Mouse (Mus musculus): Measurements from ENCODE around the gene Kif16b.

The Kif16b gene

GRCm38 (mm10) chr2:142900862-142901805 lies at the start of gene Kif16b:
Kif16b (minus strand) TSS chr2:142901531.
- DNase-seq (ENCODE audit: inconsistent age in 2 of 2, low spot score in 1 of 2) = peak; percentile 97 to 98

DNA sequence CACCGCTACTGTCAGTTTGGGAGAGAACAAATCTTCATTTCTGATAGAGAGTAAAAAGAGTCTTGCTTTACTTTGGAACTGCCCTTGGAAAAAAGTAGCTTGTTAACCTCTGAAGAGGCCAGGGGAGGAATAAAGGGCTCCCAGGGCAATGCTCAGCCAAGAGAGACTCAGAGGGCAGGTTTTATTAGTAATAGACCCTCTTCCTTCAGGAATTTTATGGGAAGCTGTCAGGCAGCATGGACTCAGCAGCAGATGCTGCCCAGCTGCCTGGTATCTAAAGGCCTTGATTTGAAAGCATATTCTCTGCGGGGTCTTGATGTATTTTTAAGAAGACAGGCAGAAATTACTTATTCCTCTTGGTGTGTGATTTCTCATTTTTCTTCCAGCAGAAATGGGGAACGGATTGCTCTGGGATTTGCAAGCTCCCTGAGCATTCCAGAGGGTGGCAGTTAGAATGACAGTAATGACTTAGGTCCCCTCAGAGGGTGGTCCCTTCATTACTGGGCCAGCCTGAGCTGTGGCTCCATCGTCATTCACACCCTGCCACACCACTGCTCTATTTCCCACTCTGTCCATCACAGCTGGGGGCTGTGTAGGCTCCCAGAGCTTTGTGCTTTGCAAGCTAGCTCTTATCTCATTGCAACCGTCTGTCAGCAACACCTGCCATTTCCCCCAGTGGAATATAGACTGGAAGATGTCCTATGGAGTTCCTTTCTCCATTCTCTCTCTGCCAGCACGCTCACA lies 39.7 kb upstream of the Kif16b start:
- DNase-seq (ENCODE audit: inconsistent age in 2 of 2, low spot score in 1 of 2) = no peak

- no peak for DNase-seq (ENCODE audit: inconsistent age in 2 of 2, low spot score in 1 of 2)
Measured at GRCm38 (mm10) chr2:142930445-142930844, 29.1 kb upstream of the Kif16b start.

- no peak for DNase-seq (ENCODE audit: inconsistent age in 2 of 2, low spot score in 1 of 2)
Measured at GRCm38 (mm10) chr2:142929226-142930112, 28.1 kb upstream of the Kif16b start.

DNA sequence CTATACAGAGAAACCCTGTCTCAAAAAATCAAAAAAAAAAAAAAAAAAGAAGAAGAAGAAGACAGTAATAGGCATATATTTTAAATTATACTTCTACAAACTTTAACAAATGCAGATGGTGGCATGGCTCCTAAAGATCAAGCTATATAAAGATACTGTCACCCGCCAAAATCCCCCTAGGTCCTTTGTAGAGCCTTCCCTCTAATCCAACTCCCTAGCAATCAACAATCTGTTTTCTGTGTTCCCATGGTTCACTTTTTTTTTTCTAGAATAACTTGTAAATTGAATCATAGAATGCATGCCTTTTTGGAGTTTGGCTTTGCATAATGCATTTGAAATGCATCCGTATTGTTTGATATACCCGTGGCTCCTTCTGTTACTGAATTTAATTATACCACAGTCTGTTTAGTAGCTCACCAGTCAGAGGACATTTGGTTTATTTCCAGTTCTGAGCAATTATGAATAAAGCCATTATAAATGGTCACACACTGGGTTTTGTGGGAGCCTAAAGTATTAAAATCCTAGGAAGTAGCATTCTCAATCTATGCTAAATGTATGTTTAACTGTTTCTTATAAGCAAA lies 9.6 kb upstream of the Kif16b start:
- DNase-seq (ENCODE audit: inconsistent age in 2 of 2, low spot score in 1 of 2) = no peak

DNA sequence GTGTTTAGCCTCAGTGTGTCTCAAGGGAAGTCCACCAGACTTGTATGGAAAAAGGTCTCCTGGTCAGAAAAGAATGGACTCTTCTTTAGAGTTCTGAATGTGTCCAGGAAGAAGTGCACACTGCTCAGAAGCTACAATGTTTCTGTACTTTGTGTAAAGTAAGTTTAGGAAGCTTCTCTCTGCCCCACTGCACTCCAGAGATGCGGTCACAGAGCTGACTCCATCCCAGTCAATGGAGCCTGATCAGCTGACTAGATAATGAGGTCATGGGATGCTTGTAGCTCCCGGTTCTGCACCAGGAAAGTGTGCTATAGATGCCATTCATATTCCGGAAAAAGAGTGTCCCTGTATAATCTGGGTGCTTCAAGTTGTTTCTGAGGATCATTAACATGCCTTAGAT lies 7.9 kb upstream of the Kif16b start:
- no peak for DNase-seq (ENCODE audit: inconsistent age in 2 of 2, low spot score in 1 of 2)

- DNase-seq (ENCODE audit: inconsistent age in 2 of 2, low spot score in 1 of 2) = peak in 1 of 2 experiments; percentile 18
Measured at GRCm38 (mm10) chr2:142907056-142907455, 5.7 kb upstream of the Kif16b start.

GRCm38 (mm10) chr2:142902905-142903895 lies 1.9 kb upstream of the Kif16b start:
- peak; percentile 97 to 99 for DNase-seq (ENCODE audit: inconsistent age in 2 of 2, low spot score in 1 of 2)

DNA sequence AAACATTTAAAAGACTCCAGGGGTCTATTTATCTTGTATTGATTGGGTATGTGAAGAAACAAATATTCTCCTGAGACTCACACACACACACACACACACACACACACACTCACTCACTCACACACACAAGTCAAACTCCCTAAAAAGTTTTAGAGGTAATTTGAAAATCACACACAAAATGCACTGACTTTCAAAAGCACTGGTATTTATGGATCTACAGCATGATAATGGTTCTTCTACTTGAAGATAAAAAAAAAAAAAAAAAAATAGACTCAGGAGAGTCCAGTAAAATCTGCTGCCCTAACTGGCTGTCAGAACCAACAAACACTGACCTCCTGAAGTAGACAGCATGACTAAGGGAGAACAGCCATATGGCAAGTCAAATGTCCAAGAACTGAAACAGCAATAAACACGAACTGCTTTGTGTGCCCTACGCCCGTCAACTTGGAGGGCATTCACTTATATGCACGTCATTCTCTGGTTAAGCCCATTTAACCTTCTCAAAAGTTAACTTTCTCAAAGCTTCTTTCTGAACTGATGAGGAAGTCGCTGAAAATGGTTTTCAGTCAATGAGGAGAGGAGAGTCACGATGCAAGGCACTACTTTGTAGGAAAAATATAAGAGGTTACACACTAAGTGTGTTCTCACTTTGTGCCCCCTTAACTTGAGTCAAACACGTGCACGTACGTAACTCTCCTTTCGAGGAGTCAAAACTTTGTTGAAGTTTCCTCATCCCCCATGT lies 1.0 kb downstream of the Kif16b start:
- no peak for DNase-seq (ENCODE audit: inconsistent age in 2 of 2, low spot score in 1 of 2)

DNA sequence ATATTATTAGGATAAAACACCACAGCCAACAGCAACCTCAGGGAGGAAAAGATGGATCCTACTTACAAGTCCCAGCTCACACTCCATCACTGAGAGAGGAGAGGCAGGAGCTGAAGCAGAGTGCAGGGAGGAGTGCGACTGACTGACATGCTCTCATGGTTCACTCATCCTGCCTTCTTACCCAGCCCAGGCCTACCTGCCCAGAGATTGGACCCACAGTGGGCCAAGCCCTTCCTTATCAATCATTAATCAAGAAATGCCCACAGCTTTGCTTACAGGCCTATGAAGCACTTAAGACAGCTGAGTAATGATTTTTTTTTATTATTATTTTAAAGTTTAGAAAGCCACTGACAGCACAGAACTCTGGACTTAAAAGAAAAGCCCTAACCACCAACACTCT lies 7.6 kb downstream of the Kif16b start:
- no peak for DNase-seq (ENCODE audit: inconsistent age in 2 of 2, low spot score in 1 of 2)

DNA sequence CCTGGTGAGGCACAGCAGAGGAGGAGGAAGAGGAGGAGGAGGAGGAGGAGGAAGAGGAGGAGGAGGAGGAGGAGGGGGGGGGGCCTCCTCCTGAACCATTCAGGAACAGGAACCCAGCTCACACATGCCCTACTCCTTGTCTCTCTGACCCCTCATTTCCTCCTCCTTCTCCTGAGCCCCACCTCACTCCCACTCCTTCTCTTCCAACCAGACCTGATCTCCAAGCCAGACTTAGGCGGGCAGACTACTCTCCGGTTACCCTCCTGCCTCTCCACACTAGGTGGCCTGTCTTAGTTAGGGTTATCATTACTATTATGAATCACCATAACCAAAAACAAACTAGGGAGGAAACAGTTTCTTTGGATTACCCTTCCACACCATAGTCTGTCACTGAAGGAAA lies 10.0 kb downstream of the Kif16b start:
- no peak for DNase-seq (ENCODE audit: inconsistent age in 2 of 2, low spot score in 1 of 2)

DNA sequence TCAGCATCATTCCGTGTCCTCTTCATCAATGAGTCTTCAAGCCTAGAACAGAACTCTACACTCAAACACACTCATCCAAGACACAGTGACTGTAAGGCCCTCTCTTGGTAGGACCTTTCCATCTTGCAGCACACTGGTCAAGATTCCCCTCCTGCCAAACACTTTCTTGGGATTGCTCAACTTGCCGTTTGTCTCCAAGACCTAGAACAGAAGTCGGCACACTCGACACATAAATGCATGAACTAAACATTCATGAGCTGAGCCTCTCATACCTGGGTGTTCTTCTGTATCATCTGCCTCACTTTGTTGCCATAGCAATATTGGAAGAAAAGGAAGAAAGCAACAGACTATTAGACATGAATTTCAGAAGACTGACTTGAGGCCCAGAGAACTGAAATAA lies 16.9 kb downstream of the Kif16b start:
- no peak for DNase-seq (ENCODE audit: inconsistent age in 2 of 2, low spot score in 1 of 2)

DNA sequence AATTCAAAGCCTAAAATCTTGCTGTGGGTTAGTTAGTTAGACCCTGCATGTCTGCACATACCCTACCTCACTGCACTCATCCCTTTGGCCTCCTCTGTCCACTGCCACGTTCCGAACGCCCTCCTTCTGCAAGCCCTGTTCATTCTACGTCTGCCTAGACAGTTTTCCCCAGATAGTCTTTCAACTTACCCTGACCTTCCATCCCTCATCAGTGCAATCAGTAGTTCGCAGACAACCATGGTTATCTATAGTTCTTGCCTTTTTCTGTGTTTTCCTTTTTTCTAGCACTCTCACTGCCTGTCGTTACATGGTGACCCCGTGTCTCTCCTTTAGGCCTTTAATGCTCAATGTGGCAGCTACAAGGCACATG lies 17.7 kb downstream of the Kif16b start:
- no peak for DNase-seq (ENCODE audit: inconsistent age in 2 of 2, low spot score in 1 of 2)

GRCm38 (mm10) chr2:142882871-142883624 lies 18.3 kb downstream of the Kif16b start:
- DNase-seq (ENCODE audit: inconsistent age in 2 of 2, low spot score in 1 of 2) = no peak

DNA sequence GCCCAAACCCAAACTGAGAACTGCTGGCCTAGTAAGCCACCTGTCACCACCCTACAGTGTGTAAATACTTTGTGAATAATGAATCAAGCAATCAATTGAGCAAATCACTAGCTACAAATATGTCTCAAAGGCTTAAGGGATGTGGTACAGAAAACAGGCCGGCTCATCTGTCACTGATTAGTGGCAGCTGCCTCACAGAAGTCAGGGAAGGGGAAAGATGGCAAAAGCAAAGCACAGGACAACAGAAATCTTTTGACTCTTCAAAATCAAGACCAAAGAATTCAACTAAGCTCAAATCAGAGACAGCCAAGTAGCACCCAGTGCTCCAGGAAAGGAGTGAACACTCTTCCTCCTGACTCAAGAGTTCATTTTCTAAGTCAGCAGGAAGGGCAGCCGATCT lies 18.9 kb downstream of the Kif16b start:
- no peak for DNase-seq (ENCODE audit: inconsistent age in 2 of 2, low spot score in 1 of 2)

GRCm38 (mm10) chr2:142881177-142881576 lies 20.2 kb downstream of the Kif16b start:
- no peak for DNase-seq (ENCODE audit: inconsistent age in 2 of 2, low spot score in 1 of 2)

- DNase-seq (ENCODE audit: inconsistent age in 2 of 2, low spot score in 1 of 2) = peak in 1 of 2 experiments; percentile 59
Measured at GRCm38 (mm10) chr2:142879257-142879818, 22.0 kb downstream of the Kif16b start.

GRCm38 (mm10) chr2:142876636-142877035 lies 24.7 kb downstream of the Kif16b start:
- peak in 1 of 2 experiments; percentile 24 for DNase-seq (ENCODE audit: inconsistent age in 2 of 2, low spot score in 1 of 2)

Measured in adrenal gland, adult (tissue).